Mouse (Mus musculus): ENCODE data around the gene Msh4.

Gene Msh4

GRCm38 (mm10) chr3:153906136-153906871, at the start of gene Msh4:
Gene Msh4 (minus strand): TSS chr3:153906138.
- no peak for DNase-seq (ENCODE audit: low read depth, low spot score)

- no peak for DNase-seq (ENCODE audit: low read depth, low spot score)
Observed at GRCm38 (mm10) chr3:153948176-153948575, 42.2 kb upstream of the Msh4 start.

GRCm38 (mm10) chr3:153947271-153947670, 41.3 kb upstream of the Msh4 start:
- DNase-seq (ENCODE audit: low read depth, low spot score), result no peak

- DNase-seq (ENCODE audit: low read depth, low spot score), result peak; percentile 91
Observed at GRCm38 (mm10) chr3:153944335-153944990, 38.5 kb upstream of the Msh4 start, which contains the start of gene Acadm. Gene Acadm (minus strand): TSS chr3:153944632.

- peak; percentile 49 for DNase-seq (ENCODE audit: low read depth, low spot score)
Observed at GRCm38 (mm10) chr3:153943901-153944334, 38.0 kb upstream of the Msh4 start.

- DNase-seq (ENCODE audit: low read depth, low spot score), result no peak
Observed at GRCm38 (mm10) chr3:153943003-153943640, 37.2 kb upstream of the Msh4 start.

GRCm38 (mm10) chr3:153941613-153942012, 35.7 kb upstream of the Msh4 start:
- DNase-seq (ENCODE audit: low read depth, low spot score), result no peak

GRCm38 (mm10) chr3:153940486-153940885, 34.5 kb upstream of the Msh4 start:
- DNase-seq (ENCODE audit: low read depth, low spot score), result no peak

- DNase-seq (ENCODE audit: low read depth, low spot score), result no peak
Observed at GRCm38 (mm10) chr3:153940021-153940420, 34.1 kb upstream of the Msh4 start.

- no peak for DNase-seq (ENCODE audit: low read depth, low spot score)
Observed at GRCm38 (mm10) chr3:153937116-153937810, 31.3 kb upstream of the Msh4 start.

- DNase-seq (ENCODE audit: low read depth, low spot score), result peak; percentile 69
Observed at GRCm38 (mm10) chr3:153935878-153936277, 29.9 kb upstream of the Msh4 start.

- DNase-seq (ENCODE audit: low read depth, low spot score), result no peak
Observed at GRCm38 (mm10) chr3:153932461-153932860, 26.5 kb upstream of the Msh4 start.

GRCm38 (mm10) chr3:153929526-153929925, 23.6 kb upstream of the Msh4 start:
- no peak for DNase-seq (ENCODE audit: low read depth, low spot score)

- no peak for DNase-seq (ENCODE audit: low read depth, low spot score)
Observed at GRCm38 (mm10) chr3:153926333-153926732, 20.4 kb upstream of the Msh4 start.

- no peak for DNase-seq (ENCODE audit: low read depth, low spot score)
Observed at GRCm38 (mm10) chr3:153921147-153921910, 15.4 kb upstream of the Msh4 start.

- DNase-seq (ENCODE audit: low read depth, low spot score), result no peak
Observed at GRCm38 (mm10) chr3:153917200-153917599, 11.3 kb upstream of the Msh4 start.

GRCm38 (mm10) chr3:153913510-153914243, 7.7 kb upstream of the Msh4 start:
- DNase-seq (ENCODE audit: low read depth, low spot score), result no peak

GRCm38 (mm10) chr3:153912546-153913509, 6.9 kb upstream of the Msh4 start, which contains the start of gene Rabggtb:
Gene Rabggtb (minus strand): TSS chr3:153913009.
- peak; percentile 93 for DNase-seq (ENCODE audit: low read depth, low spot score)

- no peak for DNase-seq (ENCODE audit: low read depth, low spot score)
Observed at GRCm38 (mm10) chr3:153911882-153912440, 6.0 kb upstream of the Msh4 start.
